Mouse (Mus musculus): ENCODE results near the gene Angel1. TPM values are rescaled to one million over a fixed set of nuclear protein-coding genes. Genes with fewer than 3 reads are reported as not detected.

Angel1 gene
- 1 to 10 TPM; 4.2 TPM for total RNA-seq (2021)
- long read RNA-seq, experiment 1, transcript Angel1-201 (10 exons, 3,850 nt) = major isoform, 12 of 18 reads
- long read RNA-seq, experiment 1, partial matches to known transcripts = 3 of 18 reads
- long read RNA-seq, experiment 1, other reads (novel, unspliced or antisense) = 2 of 18 reads
- long read RNA-seq, experiment 2, partial matches to known transcripts = 2 of 7 reads
- long read RNA-seq, experiment 2, other reads (novel, unspliced or antisense) = 1 of 7 reads

- DNase-seq (ENCODE audit: low spot score) = peak; percentile 97
Observed at GRCm38 (mm10) chr12:86726120-86726640, at the start of gene Angel1. Angel1 (minus strand) TSS chr12:86726460.

- peak; percentile 82 for DNase-seq (ENCODE audit: low spot score)
Observed at GRCm38 (mm10) chr12:86775561-86776280, 49.5 kb upstream of the Angel1 start.

GRCm38 (mm10) chr12:86772551-86772950 lies 46.3 kb upstream of the Angel1 start:
- no peak for DNase-seq (ENCODE audit: low spot score)

GRCm38 (mm10) chr12:86771823-86772427 lies 45.7 kb upstream of the Angel1 start:
- DNase-seq (ENCODE audit: low spot score) = peak; percentile 92

- no peak for DNase-seq (ENCODE audit: low spot score)
Observed at GRCm38 (mm10) chr12:86770927-86771326, 44.7 kb upstream of the Angel1 start.

GRCm38 (mm10) chr12:86770261-86770670 lies 44.0 kb upstream of the Angel1 start:
- peak; percentile 74 for DNase-seq (ENCODE audit: low spot score)

GRCm38 (mm10) chr12:86769819-86770218 lies 43.6 kb upstream of the Angel1 start:
- no peak for DNase-seq (ENCODE audit: low spot score)

GRCm38 (mm10) chr12:86768986-86769580 lies 42.8 kb upstream of the Angel1 start:
- peak; percentile 86 for DNase-seq (ENCODE audit: low spot score)

GRCm38 (mm10) chr12:86767868-86768631 lies 41.8 kb upstream of the Angel1 start:
- peak; percentile 66 for DNase-seq (ENCODE audit: low spot score)

- DNase-seq (ENCODE audit: low spot score) = no peak
Observed at GRCm38 (mm10) chr12:86766467-86766866, 40.2 kb upstream of the Angel1 start.

GRCm38 (mm10) chr12:86764060-86764459 lies 37.8 kb upstream of the Angel1 start:
- no peak for DNase-seq (ENCODE audit: low spot score)

- no peak for DNase-seq (ENCODE audit: low spot score)
Observed at GRCm38 (mm10) chr12:86761036-86761435, 34.8 kb upstream of the Angel1 start.

- no peak for DNase-seq (ENCODE audit: low spot score)
Observed at GRCm38 (mm10) chr12:86734319-86734810, 8.1 kb upstream of the Angel1 start, which contains the start of gene Lrrc74a. Lrrc74a (plus strand) TSS chr12:86734369.

GRCm38 (mm10) chr12:86725706-86726105 lies 554 bp downstream of the Angel1 start:
- no peak for DNase-seq (ENCODE audit: low spot score)

- no peak for DNase-seq (ENCODE audit: low spot score)
Observed at GRCm38 (mm10) chr12:86724300-86724699, 2.0 kb downstream of the Angel1 start.

GRCm38 (mm10) chr12:86721453-86721852 lies 4.8 kb downstream of the Angel1 start:
- DNase-seq (ENCODE audit: low spot score) = no peak

GRCm38 (mm10) chr12:86719961-86720639 lies 6.2 kb downstream of the Angel1 start:
- no peak for DNase-seq (ENCODE audit: low spot score)

GRCm38 (mm10) chr12:86716962-86717361 lies 9.3 kb downstream of the Angel1 start:
- no peak for DNase-seq (ENCODE audit: low spot score)

GRCm38 (mm10) chr12:86715401-86715800 lies 10.9 kb downstream of the Angel1 start:
- peak; percentile 69 for DNase-seq (ENCODE audit: low spot score)

GRCm38 (mm10) chr12:86714026-86714425 lies 12.2 kb downstream of the Angel1 start:
- DNase-seq (ENCODE audit: low spot score) = no peak
